Mouse (Mus musculus) liver, postnatal 0 days (tissue): ENCODE results near the gene Raver1. TPM values are rescaled to one million over a fixed set of nuclear protein-coding genes. Genes with fewer than 3 reads are reported as not detected.

Experiments used
- ATAC-seq: fragments of 200-750 bp; cut with Nextera tagmentation; 2 replicates; pipeline ENCODE4 v1.8.0; 2017; ENCODE audit warnings: mild to moderate bottlenecking, moderate library complexity
- DNase-seq: peaks from one replicate; pipeline ENCODE4 v3.0.0-alpha.2; 2016
- H3K27ac ChIP-seq: fragments of 300-500 bp; sonication (generic); 2 replicates; pipeline ENCODE4 v1.5.1; 2014; ENCODE audit warnings: antibody characterized with exemption, moderate library complexity, mild to moderate bottlenecking, low read depth
- H3K27me3 ChIP-seq: fragments of 300-500 bp; sonication (generic); 2 replicates; pipeline ENCODE4 v1.6.1; 2014; ENCODE audit warnings: low read length, control low read depth, mixed read lengths; ENCODE audit not compliant: insufficient read depth
- H3K36me3 ChIP-seq: fragments of 300-500 bp; sonication (generic); replicated peaks from 2 replicates; pipeline ENCODE4 v1.6.1; 2014; ENCODE audit warnings: mild to moderate bottlenecking, control low read depth, low read length, moderate library complexity, mixed read lengths; ENCODE audit not compliant: insufficient read depth
- H3K4me1 ChIP-seq: fragments of 300-500 bp; sonication (generic); 2 replicates; pipeline ENCODE4 v1.6.1; 2014; ENCODE audit warnings: antibody characterized with exemption, mild to moderate bottlenecking, control low read depth; ENCODE audit not compliant: insufficient read depth
- H3K4me2 ChIP-seq: fragments of 300-500 bp; sonication (generic); 2 replicates; pipeline ENCODE4 v1.6.1; 2014; ENCODE audit warnings: low read depth, mild to moderate bottlenecking, low read length, moderate library complexity, mixed read lengths
- H3K4me3 ChIP-seq: fragments of 300-500 bp; sonication (generic); 2 replicates; pipeline ENCODE4 v1.5.1; 2014; ENCODE audit warnings: low read depth, low read length
- H3K9ac ChIP-seq: fragments of 300-500 bp; sonication (generic); replicated peaks from 2 replicates; pipeline ENCODE4 v1.6.1; 2014; ENCODE audit warnings: mild to moderate bottlenecking, moderate library complexity
- H3K9me3 ChIP-seq: fragments of 300-500 bp; sonication (generic); 2 replicates; pipeline ENCODE4 v1.6.1; 2016; ENCODE audit warnings: mild to moderate bottlenecking, control low read depth, low read length, mixed read lengths
- CTCF ChIP-seq: sonication (generic); IDR thresholded peaks from 2 replicates; pipeline ENCODE4 v1.5.1; 2016; ENCODE audit warnings: antibody characterized with exemption, low read depth
- EP300 ChIP-seq: IDR thresholded peaks from 2 replicates; pipeline ENCODE4 v1.6.1; 2016; ENCODE audit warnings: antibody characterized with exemption, low read depth, mild to moderate bottlenecking
- WGBS: fragments of 180-500 bp; shearing (Covaris S2); extraction: QIAGEN DNeasy Blood & Tissue Kit; methylation state at CpG from one replicate; pipeline ENCODE4 v1.1.7; 2014; ENCODE audit not compliant: insufficient replicate concordance; 5-methylcytosine and 5-hydroxymethylcytosine counted together
- polyA plus RNA-seq: library from polyadenylated mRNA; unstranded; fragments of >200 nt; fragmentation: Nextera tagmentation; extraction: Ambion mirVana; gene quantifications from 2 replicates; pipeline ENCODE4 v1.2.1, GENCODE M21; 2015

Gene Raver1
- polyA plus RNA-seq, 1 experiment from 2014 or later, result 9.5 TPM

DNA sequence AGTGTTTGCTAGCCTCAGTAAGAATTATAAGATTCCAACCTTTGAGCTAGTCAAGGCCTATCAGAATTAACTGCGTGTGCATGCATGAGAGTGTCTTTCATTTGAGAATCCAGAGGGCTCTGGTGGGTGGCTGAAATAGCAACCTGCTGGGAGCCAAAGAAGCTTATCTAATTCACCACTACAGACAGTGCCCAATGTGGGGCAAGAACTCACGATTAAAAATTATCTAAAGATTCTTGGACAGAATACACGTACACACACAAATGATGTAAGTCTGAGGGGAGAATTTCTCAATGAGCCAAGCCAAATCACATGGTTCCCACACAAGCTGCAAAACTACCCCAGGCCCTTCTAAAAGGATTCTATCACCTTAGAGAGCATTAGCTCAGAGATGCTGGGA lies 8.5 kb downstream of the Raver1 start:
- peak; percentile 78 for ATAC-seq
- Histone ChIP-seq H3K36me3 (peaks cover 89% of the 10 kb centered on the region), H3K9ac (no peak overlapping the region), H3K4me2 (no peak overlapping the region), H3K4me1 (peaks cover 8% of the 10 kb centered on the region), H3K27me3 (no peaks in the 10 kb centered on the region), H3K9me3 (no peaks in the 10 kb centered on the region), H3K27ac (no peak overlapping the region), H3K4me3 (no peak overlapping the region)
- 42% methylated on average over 3 of the region's 3 CpGs for WGBS
- TF ChIP-seq EP300 (0 out of 2 replicates have a peak, but pooled peaks have one; percentile 56), CTCF (no peak)
- no peak for DNase-seq

DNA sequence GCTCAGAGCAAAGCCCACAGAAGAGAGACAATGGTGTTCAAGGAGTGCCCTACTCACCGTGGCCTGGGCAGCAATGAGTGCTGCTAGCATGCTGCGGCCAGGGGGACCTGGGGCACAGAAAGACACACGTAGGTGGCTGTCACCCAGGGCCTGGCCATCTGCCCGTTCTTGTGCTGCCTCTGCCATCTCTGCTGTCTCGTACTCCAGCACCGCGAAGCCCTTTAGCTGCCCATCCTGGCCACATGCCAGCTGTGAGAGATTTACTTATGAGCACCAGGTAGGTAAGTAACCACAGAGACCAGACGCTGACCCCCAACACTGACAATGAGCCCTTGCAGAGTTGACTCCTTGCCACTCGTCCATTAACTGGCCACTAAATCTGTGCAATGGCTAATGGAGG lies 10.7 kb downstream of the Raver1 start:
- DNase-seq (no peak), ATAC-seq (no peak)
- WGBS, result 86% methylated on average over 9 of the region's 9 CpGs
- Histone ChIP-seq H3K27ac (no peak overlapping the region), H3K4me1 (peaks cover 8% of the 10 kb centered on the region), H3K36me3 (peaks cover 88% of the 10 kb centered on the region), H3K9ac (no peak overlapping the region), H3K27me3 (no peaks in the 10 kb centered on the region), H3K4me3 (no peak overlapping the region), H3K4me2 (no peak overlapping the region), H3K9me3 (no peaks in the 10 kb centered on the region)
- no peak for TF ChIP-seq CTCF
- no peak for TF ChIP-seq EP300

DNA sequence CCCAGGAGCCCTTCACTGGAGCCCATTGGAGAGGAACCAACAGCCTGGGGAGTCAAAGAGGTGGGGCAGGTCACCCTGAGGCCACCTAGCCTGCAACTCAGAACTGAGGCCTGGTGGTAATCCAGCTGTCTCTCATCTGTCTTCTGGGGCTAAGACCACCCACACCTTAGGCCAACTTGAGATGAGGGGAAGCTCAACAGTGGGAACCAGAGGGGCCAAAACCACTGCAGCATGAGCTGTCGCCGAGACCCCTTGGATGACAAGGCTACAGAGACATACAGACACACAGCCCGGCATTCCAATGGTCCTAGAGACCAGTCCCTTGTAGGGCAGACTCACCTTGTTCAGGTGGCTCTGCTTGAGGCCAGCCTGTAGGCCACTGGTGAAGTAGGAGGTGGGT lies 16.2 kb downstream of the Raver1 start:
- 92% methylated on average over 3 of the region's 3 CpGs for WGBS
- Histone ChIP-seq H3K36me3 (peaks cover 49% of the 10 kb centered on the region), H3K27me3 (no peaks in the 10 kb centered on the region), H3K4me2 (no peak overlapping the region), H3K4me1 (peaks cover 16% of the 10 kb centered on the region), H3K27ac (no peak overlapping the region), H3K9ac (no peak overlapping the region), H3K9me3 (no peaks in the 10 kb centered on the region), H3K4me3 (no peak overlapping the region)
- no peak for DNase-seq
- TF ChIP-seq EP300 (no peak), CTCF (no peak)
- no peak for ATAC-seq

DNA sequence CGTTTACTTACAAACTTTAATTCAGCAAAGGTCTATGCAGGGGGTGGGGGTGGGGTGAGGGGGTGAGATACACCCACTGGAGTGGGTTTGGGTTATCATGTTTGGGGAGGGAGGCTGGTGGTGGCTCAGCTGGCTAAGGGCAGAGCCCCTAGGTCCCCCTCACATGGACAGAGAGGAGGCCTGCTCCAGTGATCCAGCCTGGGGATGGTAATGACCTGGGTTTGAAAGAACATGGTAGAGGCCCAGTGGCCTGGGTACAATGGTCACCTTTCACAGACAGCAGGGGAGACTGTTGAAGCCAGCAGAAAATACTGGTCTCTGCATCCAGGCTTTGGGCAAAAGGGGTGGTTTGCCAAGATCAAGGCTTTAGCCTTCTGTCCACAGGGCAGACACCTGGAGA lies 17.6 kb downstream of the Raver1 start:
- TF ChIP-seq EP300 (no peak), CTCF (no peak)
- WGBS, result 68% methylated on average over 1 of the region's 1 CpGs
- Histone ChIP-seq H3K4me3 (no peak overlapping the region), H3K27me3 (no peaks in the 10 kb centered on the region), H3K27ac (peak overlapping the region; percentile 64), H3K4me2 (peak overlapping the region; percentile 88), H3K36me3 (peaks cover 37% of the 10 kb centered on the region), H3K9me3 (no peaks in the 10 kb centered on the region), H3K9ac (no peak overlapping the region), H3K4me1 (peaks cover 16% of the 10 kb centered on the region)
- ATAC-seq (no peak), DNase-seq (no peak)

DNA sequence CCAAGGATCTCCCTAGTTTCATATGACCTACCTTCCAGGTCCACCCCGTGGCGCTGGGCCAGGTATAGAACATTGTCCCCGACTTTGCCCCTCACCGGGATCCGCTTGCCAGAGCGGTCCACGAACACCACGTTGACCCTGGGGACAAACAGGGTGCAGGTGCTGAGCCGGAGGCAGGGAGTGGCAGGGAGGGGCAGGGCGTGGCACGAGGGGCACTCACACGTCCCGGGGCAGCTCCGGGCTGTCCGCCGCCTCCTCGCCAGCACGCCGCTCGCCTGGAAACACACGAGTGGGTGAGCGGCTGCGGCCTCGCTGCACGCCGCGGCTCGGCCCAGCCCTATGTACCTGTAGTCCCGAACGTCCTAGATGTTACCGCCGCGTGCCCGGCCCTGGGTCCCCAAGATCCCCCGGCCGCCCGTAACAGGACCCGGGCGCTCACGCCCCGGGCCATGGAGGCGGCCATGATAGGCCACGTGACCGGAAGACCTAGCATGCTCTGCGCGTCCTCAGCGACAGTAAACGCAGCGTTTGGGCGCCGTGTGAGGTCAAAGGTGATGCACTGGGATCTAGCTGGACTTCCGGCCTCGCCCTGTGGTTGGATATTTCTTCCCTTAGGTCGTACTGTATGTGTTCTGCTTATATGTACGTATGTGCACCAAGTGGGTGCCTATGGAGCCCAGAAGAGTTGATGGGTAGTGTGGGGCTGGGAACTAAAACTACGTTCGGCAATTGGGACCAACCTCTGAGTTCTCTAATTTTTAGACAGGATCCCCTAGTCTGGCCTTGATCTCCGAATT lies 18.6 kb downstream of the Raver1 start, which contains the start of the genes Gm49373 and Fdx1l:
Gene Gm49373, minus strand, starts transcription at position 53 of the 797 bp plus-strand sequence.
Gene Fdx1l, minus strand, starts transcription at position 571 of the 797 bp plus-strand sequence.
- Histone ChIP-seq H3K9ac (peak within 1 kb of the TSS; percentile 69), H3K4me3 (peak within 1 kb of the TSS; percentile 68), H3K27ac (peak within 1 kb of the TSS; percentile 64), H3K4me1 (peaks cover 16% of the 10 kb centered on the region), H3K9me3 (no peaks in the 10 kb centered on the region), H3K36me3 (peaks cover 28% of the 10 kb centered on the region), H3K27me3 (no peaks in the 10 kb centered on the region), H3K4me2 (peak within 1 kb of the TSS; percentile 88)
- no peak for TF ChIP-seq EP300
- TF ChIP-seq CTCF, result no peak
- whole genome bisulfite sequencing, result 2% methylated on average over 57 of the region's 58 CpGs
- ATAC-seq (peak; percentile 96), DNase-seq (peak; percentile 91)

DNA sequence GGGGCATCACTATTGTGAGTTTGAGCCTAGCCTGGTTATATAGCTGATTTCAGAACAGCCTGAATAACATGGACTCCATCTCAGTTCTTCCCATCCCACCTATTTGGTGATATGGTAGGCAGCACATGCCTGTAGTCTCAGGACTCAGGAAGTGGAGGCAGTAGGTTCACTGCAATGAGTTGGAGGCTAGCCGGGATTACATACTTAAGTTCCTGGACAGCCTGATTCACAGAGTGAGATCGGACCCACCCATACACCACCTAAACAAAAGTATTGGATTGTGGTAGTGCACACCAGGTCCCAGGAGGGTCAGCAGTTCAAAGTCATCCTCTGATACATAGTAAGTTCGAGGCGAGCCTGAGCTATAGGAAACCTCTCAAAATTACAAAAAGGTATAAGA lies 19.2 kb downstream of the Raver1 start:
- H3K9me3 ChIP-seq, result no peaks in the 10 kb centered on the region
- peak overlapping the region; percentile 68 for H3K4me3 ChIP-seq
- H3K27ac ChIP-seq, result no peak overlapping the region
- peaks cover 16% of the 10 kb centered on the region for H3K4me1 ChIP-seq
- H3K36me3 ChIP-seq, result peaks cover 26% of the 10 kb centered on the region
- TF ChIP-seq EP300 (no peak), CTCF (no peak)
- ATAC-seq (peak; percentile 13), DNase-seq (no peak)
- peak overlapping the region; percentile 88 for H3K4me2 ChIP-seq
- H3K27me3 ChIP-seq, result no peaks in the 10 kb centered on the region
- WGBS, result 4% methylated on average over 4 of the region's 4 CpGs
- peak overlapping the region; percentile 69 for H3K9ac ChIP-seq
